ENCODE assay signal across 20 mouse cellular contexts in genomic region chr11:96728577-96728976, GRCm38 (mm10). TPM values are rescaled to one million over a fixed set of nuclear protein-coding genes. Genes with fewer than 3 reads are reported as not detected.
A peak's percentile ranks its signal among the peaks of the same experiment; 100 is the strongest.
DNase-seq lines count a peak whose midpoint lies in the region; ATAC-seq and TF ChIP-seq lines count a peak whose summit lies in the region.
"Had no signal": no experiment of that assay in that cellular context is flagged by ENCODE, and none has a peak within 500 bp of the region (broad histone marks: within the 10 kb centered on the region; RNA-seq: fewer than 3 reads in every experiment).

No protein-coding gene starts in this region.

- ATAC-seq in hindbrain, embryonic 16.5 days: no peak
- ATAC-seq in kidney, embryonic 14.5 days (ENCODE audit: low FRiP score, low TSS enrichment): no peak
- no peak for ATAC-seq in midbrain, postnatal 0 days (ENCODE audit: low FRiP score)
- no peak for ATAC-seq in inflammation-experienced regulatory T-cells, adult 6 months
- ATAC-seq: CD4-positive, CD25-positive, alpha-beta regulatory T cell, adult 4 months; forebrain, embryonic 13.5 days had no signal

- H3K9ac ChIP-seq in hindbrain, embryonic 16.5 days (ENCODE audit: low read depth, low read length): no peak overlapping the region
- no peak overlapping the region for H3K9ac ChIP-seq in kidney, embryonic 14.5 days (ENCODE audit: low read depth, low read length)
- H3K9ac ChIP-seq in midbrain, postnatal 0 days (replicated peaks; ENCODE audit: low read length, poor library complexity, severe bottlenecking): no peak overlapping the region
- H3K9ac ChIP-seq: forebrain, embryonic 13.5 days; heart, embryonic 13.5 days had no signal

- no peaks in the 10 kb centered on the region for H3K36me3 ChIP-seq in hindbrain, embryonic 10.5 days
- H3K36me3 ChIP-seq in hindbrain, embryonic 16.5 days (ENCODE audit: control insufficient read depth, insufficient read depth, low read length): no peaks in the 10 kb centered on the region
- H3K36me3 ChIP-seq in kidney, embryonic 14.5 days (ENCODE audit: control insufficient read depth, insufficient read depth, low read length): no peaks in the 10 kb centered on the region
- no peaks in the 10 kb centered on the region for H3K36me3 ChIP-seq in midbrain, embryonic 10.5 days
- no peaks in the 10 kb centered on the region for H3K36me3 ChIP-seq in midbrain, postnatal 0 days (ENCODE audit: insufficient read depth, low read length)
- H3K36me3 ChIP-seq: embryonic facial prominence, embryonic 10.5 days; G1E; heart, embryonic 13.5 days had no signal

- H3K4me2 ChIP-seq in hindbrain, embryonic 16.5 days (ENCODE audit: low read length): no peak overlapping the region
- no peak overlapping the region for H3K4me2 ChIP-seq in kidney, embryonic 14.5 days (replicated peaks; ENCODE audit: low read depth, low read length)
- no peak overlapping the region for H3K4me2 ChIP-seq in midbrain, postnatal 0 days (ENCODE audit: low read depth, low read length, poor library complexity, severe bottlenecking)
- H3K4me2 ChIP-seq: forebrain, embryonic 13.5 days; heart, embryonic 13.5 days had no signal

- H3K27ac ChIP-seq in hindbrain, embryonic 10.5 days: peak overlapping the region; percentile 29; the same call in 1 of the 2 replicates
- H3K27ac ChIP-seq in hindbrain, embryonic 16.5 days (ENCODE audit: low read depth, low read length): no peak overlapping the region
- H3K27ac ChIP-seq in kidney, embryonic 14.5 days (ENCODE audit: low read depth, low read length): 0 out of 2 replicates have a peak overlapping the region, but pooled peaks have one; percentile 19
- H3K27ac ChIP-seq in midbrain, embryonic 10.5 days (replicated peaks): peak overlapping the region; percentile 70
- H3K27ac ChIP-seq in midbrain, postnatal 0 days (ENCODE audit: low read depth, low read length): no peak overlapping the region
- H3K27ac ChIP-seq: embryonic facial prominence, embryonic 10.5 days; forebrain, embryonic 13.5 days; heart, embryonic 13.5 days had no signal

- no peaks in the 10 kb centered on the region for H3K27me3 ChIP-seq in hindbrain, embryonic 10.5 days (ENCODE audit: insufficient read depth, poor library complexity, severe bottlenecking)
- no peaks in the 10 kb centered on the region for H3K27me3 ChIP-seq in hindbrain, embryonic 16.5 days (replicated peaks; ENCODE audit: control insufficient read depth, insufficient read depth, low read length)
- H3K27me3 ChIP-seq in kidney, embryonic 14.5 days (ENCODE audit: control insufficient read depth, insufficient read depth, low read length): no peaks in the 10 kb centered on the region
- H3K27me3 ChIP-seq in midbrain, embryonic 10.5 days (ENCODE audit: low read depth, poor library complexity, severe bottlenecking): peaks cover 4% of the 10 kb centered on the region; the same call in 1 of the 2 replicates
- H3K27me3 ChIP-seq in midbrain, postnatal 0 days (ENCODE audit: insufficient read depth, low read length): no peaks in the 10 kb centered on the region

- peaks cover 60% of the 10 kb centered on the region for H3K4me1 ChIP-seq in hindbrain, embryonic 10.5 days (replicated peaks)
- H3K4me1 ChIP-seq in hindbrain, embryonic 16.5 days (ENCODE audit: control insufficient read depth, insufficient read depth, low read depth, low read length): 0 out of 2 replicates have a peak, but pooled peaks cover 10% of the 10 kb centered on the region
- peaks cover 33% of the 10 kb centered on the region for H3K4me1 ChIP-seq in kidney, embryonic 14.5 days (ENCODE audit: control insufficient read depth, insufficient read depth, low read length)
- H3K4me1 ChIP-seq in midbrain, embryonic 10.5 days: peaks cover 70% of the 10 kb centered on the region
- no peaks in the 10 kb centered on the region for H3K4me1 ChIP-seq in midbrain, postnatal 0 days (ENCODE audit: insufficient read depth, low read length)

- H3K4me3 ChIP-seq in hindbrain, embryonic 10.5 days: no peak overlapping the region
- no peak overlapping the region for H3K4me3 ChIP-seq in hindbrain, embryonic 16.5 days (ENCODE audit: low read length)
- no peak overlapping the region for H3K4me3 ChIP-seq in kidney, embryonic 14.5 days (ENCODE audit: low read length)
- no peak overlapping the region for H3K4me3 ChIP-seq in midbrain, embryonic 10.5 days
- no peak overlapping the region for H3K4me3 ChIP-seq in midbrain, postnatal 0 days (ENCODE audit: low read depth, low read length)
- H3K4me3 ChIP-seq: embryonic facial prominence, embryonic 10.5 days; forebrain, embryonic 13.5 days; heart, embryonic 13.5 days had no signal

- 53% methylated on average over 2 of the region's 2 CpGs for WGBS in hindbrain, embryonic 10.5 days
- 60% methylated on average over 2 of the region's 2 CpGs for WGBS in hindbrain, embryonic 16.5 days
- whole genome bisulfite sequencing in kidney, embryonic 14.5 days: 40% methylated on average over 2 of the region's 2 CpGs
- 17% methylated on average over 2 of the region's 2 CpGs for WGBS in midbrain, embryonic 10.5 days
- WGBS in midbrain, postnatal 0 days: 59% methylated on average over 2 of the region's 2 CpGs

- TF ChIP-seq CTCF in midbrain, postnatal 0 days (IDR thresholded peaks at IDR 0.05): no peak

- DNase-seq in hindbrain, embryonic 10.5 days (ENCODE audit: low spot score): no peak
- no peak for DNase-seq in kidney, adult 18-20 months
- DNase-seq in midbrain, embryonic 10.5 days (ENCODE audit: low spot score): no peak
- DNase-seq in midbrain, postnatal 0 days (ENCODE audit: low spot score): no peak
- DNase-seq: adrenal gland, adult 8-10 months; adrenal gland, postnatal 36 days; B cell, adult 2 months; cerebellum, adult 2 months; cerebellum, postnatal 10 days; gastrocnemius, postnatal 36 days; heart, adult 11 months; heart, postnatal 36 days had no signal

- no peaks in the 10 kb centered on the region for H3K9me3 ChIP-seq in hindbrain, embryonic 10.5 days
- no peaks in the 10 kb centered on the region for H3K9me3 ChIP-seq in hindbrain, embryonic 16.5 days (ENCODE audit: control insufficient read depth, low read length)
- no peaks in the 10 kb centered on the region for H3K9me3 ChIP-seq in kidney, embryonic 14.5 days (ENCODE audit: control insufficient read depth, low read length)
- H3K9me3 ChIP-seq in midbrain, embryonic 10.5 days (replicated peaks): no peaks in the 10 kb centered on the region
- H3K9me3 ChIP-seq in midbrain, postnatal 0 days (ENCODE audit: low read length): no peaks in the 10 kb centered on the region
- H3K9me3 ChIP-seq: embryonic facial prominence, embryonic 10.5 days; forebrain, embryonic 13.5 days; G1E; heart, embryonic 13.5 days had no signal

RNA-seq across cellular contexts. Expression of gene Snx11, which starts 48.8 kb away (rescaled TPM):
- 28.0 and 30.4 TPM in 2 replicates for polyA plus RNA-seq in hindbrain, embryonic 10.5 days (2016; fragmentation: Nextera tagmentation; extraction: Ambion mirVana)
- polyA plus RNA-seq in hindbrain, embryonic 16.5 days (2015; fragmentation: Nextera tagmentation; extraction: Ambion mirVana): 52.2 and 55.9 TPM in 2 replicates
- polyA plus RNA-seq in kidney, embryonic 14.5 days (2014; fragmentation: Nextera tagmentation; extraction: Ambion mirVana): 8.6 and 10.2 TPM in 2 replicates
- 27.6 and 33.0 TPM in 2 replicates for polyA plus RNA-seq in midbrain, embryonic 10.5 days (2016; fragmentation: Nextera tagmentation; extraction: Ambion mirVana)
- 61.6 and 61.9 TPM in 2 replicates for total RNA-seq in midbrain, postnatal 0 days (2014; rRNA removed)
- 36.6 and 38.9 TPM in 2 replicates for polyA plus RNA-seq in midbrain, postnatal 0 days (2015; fragmentation: Nextera tagmentation; extraction: Ambion mirVana)
- polyA plus RNA-seq in inflammation-experienced regulatory T-cells, adult 6 months (2017; shearing (Covaris generic)): 10 to 100 TPM; 21.7 to 24.6 (median 23.0) TPM

Comparison
In these comparisons a context has a peak if more than half of its experiments do, and no peak if none do; other contexts are left out.
1. H3K27ac ChIP-seq: peak in hindbrain, embryonic 10.5 days (single experiment), kidney, embryonic 14.5 days (single experiment) and midbrain, embryonic 10.5 days (single experiment); none in hindbrain, embryonic 16.5 days (single experiment) and midbrain, postnatal 0 days (single experiment).